Mouse (Mus musculus) intestine, embryonic 16.5 days (tissue): ENCODE measurements around the gene Calml4. TPM values are rescaled to one million over a fixed set of nuclear protein-coding genes. Genes with fewer than 3 reads are reported as not detected.
"Not testable (repeated sequence)": the region's sequence is repeated elsewhere in the genome, so short reads cannot be mapped to it uniquely, and the experiment has no call there.

ENCODE experiments used
- ATAC-seq: fragments of 200-750 bp; cut with Nextera tagmentation; 2 replicates; pipeline ENCODE4 v1.8.0; 2017; ENCODE audit warnings: moderate TSS enrichment, moderate library complexity
- H3K27ac ChIP-seq: fragments of 300-500 bp; sonication (generic); 2 replicates; pipeline ENCODE4 v1.5.1; 2014; ENCODE audit warnings: mild to moderate bottlenecking, low read length
- H3K27me3 ChIP-seq: fragments of 300-500 bp; sonication (generic); replicated peaks from 2 replicates; pipeline ENCODE4 v1.6.1; 2014; ENCODE audit warnings: low read length, control low read depth, mixed read lengths; ENCODE audit not compliant: control insufficient read depth, insufficient read depth
- H3K36me3 ChIP-seq: fragments of 300-500 bp; sonication (generic); 2 replicates; pipeline ENCODE4 v1.6.1; 2014; ENCODE audit warnings: low read length, control low read depth; ENCODE audit not compliant: control insufficient read depth, insufficient read depth
- H3K4me1 ChIP-seq: fragments of 300-500 bp; sonication (generic); 2 replicates; pipeline ENCODE4 v1.6.1; 2014; ENCODE audit warnings: low read length, control low read depth, mixed read lengths; ENCODE audit not compliant: control insufficient read depth, insufficient read depth
- H3K4me2 ChIP-seq: fragments of 300-500 bp; sonication (generic); 2 replicates; pipeline ENCODE4 v1.6.1; 2014; ENCODE audit warnings: low read depth, low read length, control low read depth
- H3K4me3 ChIP-seq: fragments of 300-500 bp; sonication (generic); 2 replicates; pipeline ENCODE4 v1.5.1; 2014; ENCODE audit warnings: mild to moderate bottlenecking, low read length
- H3K9ac ChIP-seq: fragments of 300-500 bp; sonication (generic); 2 replicates; pipeline ENCODE4 v1.6.1; 2014; ENCODE audit warnings: low read depth, low read length
- H3K9me3 ChIP-seq: fragments of 300-500 bp; sonication (generic); 2 replicates; pipeline ENCODE4 v1.6.1; 2016; ENCODE audit warnings: low read length, control low read depth; ENCODE audit not compliant: control insufficient read depth
- WGBS: fragments of 180-500 bp; shearing (Covaris S2); extraction: QIAGEN DNeasy Blood & Tissue Kit; methylation state at CpG from one replicate; pipeline ENCODE4 v1.1.7; 2014; 5-methylcytosine and 5-hydroxymethylcytosine counted together
- polyA plus RNA-seq: library from polyadenylated mRNA; unstranded; fragments of >200 nt; fragmentation: Nextera tagmentation; extraction: Ambion mirVana; gene quantifications from 2 replicates; pipeline ENCODE4 v1.2.1, GENCODE M21; 2015

Gene Calml4
- polyA plus RNA-seq, 1 experiment from 2014 or later: 286 TPM

DNA sequence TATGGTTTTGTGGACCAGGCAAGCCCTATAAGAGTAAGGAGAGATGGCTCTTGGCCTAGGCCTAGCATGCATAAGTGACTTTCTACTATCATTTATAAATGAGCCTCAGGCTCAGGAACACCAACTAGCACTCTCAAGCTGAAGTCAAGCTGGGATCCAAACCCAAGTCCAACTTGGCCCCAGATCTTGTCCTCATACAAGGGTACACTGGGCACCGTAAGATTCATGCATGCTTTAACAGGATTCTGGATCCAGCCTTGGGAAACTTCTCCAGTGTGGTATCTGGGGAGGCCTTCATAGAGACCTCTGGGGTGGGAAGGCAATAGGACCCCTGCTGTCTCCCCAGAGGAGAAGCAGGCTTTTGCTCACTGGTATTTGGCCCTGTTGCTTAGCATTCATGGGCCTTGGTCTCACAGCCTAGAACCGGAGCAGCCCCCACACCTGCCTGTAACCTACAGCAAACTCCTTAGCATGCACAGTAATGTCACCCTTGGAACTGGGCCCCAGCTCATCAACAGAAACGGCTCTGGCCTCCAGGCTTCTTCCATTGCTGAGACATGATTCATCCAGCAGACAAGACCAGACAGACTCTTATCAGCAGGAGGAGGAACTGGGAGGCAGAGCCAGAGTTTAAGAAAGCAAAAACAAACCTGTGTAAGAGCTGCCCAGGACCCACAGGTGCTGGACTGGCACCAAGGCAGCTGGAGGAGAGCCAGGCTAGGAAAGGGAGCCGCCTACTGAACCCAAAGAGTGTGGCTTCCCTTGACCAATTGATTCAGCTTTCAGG is 39.9 kb upstream of the Calml4 start:
- H3K4me3 ChIP-seq: no peak overlapping the region
- no peaks in the 10 kb centered on the region for H3K9me3 ChIP-seq
- 0 out of 2 replicates have a peak overlapping the region, but pooled peaks have one; percentile 29 for H3K9ac ChIP-seq
- no peaks in the 10 kb centered on the region for H3K36me3 ChIP-seq
- ATAC-seq: no peak
- 71% methylated on average over 4 of the region's 4 CpGs for WGBS
- H3K4me2 ChIP-seq: no peak overlapping the region
- no peaks in the 10 kb centered on the region for H3K27me3 ChIP-seq
- H3K4me1 ChIP-seq: peaks cover 3% of the 10 kb centered on the region; the same call in 1 of the 2 replicates
- H3K27ac ChIP-seq: no peak overlapping the region

GRCm38 (mm10) chr9:62819494-62819893 is 38.4 kb upstream of the Calml4 start:
- no peak overlapping the region for H3K27ac ChIP-seq
- no peak overlapping the region for H3K9ac ChIP-seq
- H3K4me1 ChIP-seq: peaks cover 3% of the 10 kb centered on the region; the same call in 1 of the 2 replicates
- no peak overlapping the region for H3K4me3 ChIP-seq
- 62% methylated on average over 3 of the region's 3 CpGs for WGBS
- no peaks in the 10 kb centered on the region for H3K36me3 ChIP-seq
- H3K4me2 ChIP-seq: no peak overlapping the region
- no peak for ATAC-seq
- H3K27me3 ChIP-seq: no peaks in the 10 kb centered on the region
- H3K9me3 ChIP-seq: no peaks in the 10 kb centered on the region

DNA sequence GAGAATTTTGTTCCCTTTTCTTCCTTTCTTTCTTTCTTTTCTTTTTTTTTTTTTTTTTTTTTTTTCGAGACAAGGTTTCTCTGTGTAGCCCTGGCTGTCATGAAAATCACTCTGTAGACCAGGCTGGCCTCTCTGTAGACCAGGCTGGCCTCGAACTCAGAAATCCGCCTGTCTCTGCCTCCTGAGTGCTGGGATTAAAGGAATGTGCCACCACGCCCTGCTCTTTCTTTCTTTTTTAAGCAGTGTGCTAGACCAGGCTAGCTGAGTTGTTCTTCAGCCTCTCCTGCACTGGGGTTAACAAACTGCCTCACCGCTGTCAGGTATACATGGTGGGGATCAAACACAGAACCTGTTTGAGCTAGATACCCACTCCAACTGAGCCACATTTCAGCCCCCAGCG is 38.0 kb upstream of the Calml4 start:
- 87% methylated on average over 6 of the region's 6 CpGs for WGBS
- not testable (repeated sequence) for H3K9ac ChIP-seq, H3K27me3 ChIP-seq, H3K27ac ChIP-seq, H3K36me3 ChIP-seq, H3K4me1 ChIP-seq, H3K9me3 ChIP-seq, ATAC-seq, H3K4me3 ChIP-seq, H3K4me2 ChIP-seq

- Histone ChIP-seq H3K4me2 (no peak overlapping the region), H3K9me3 (no peaks in the 10 kb centered on the region), H3K27me3 (no peaks in the 10 kb centered on the region), H3K4me3 (no peak overlapping the region), H3K9ac (no peak overlapping the region), H3K36me3 (no peaks in the 10 kb centered on the region), H3K4me1 (peaks cover 6% of the 10 kb centered on the region), H3K27ac (no peak overlapping the region)
- 79% methylated on average over 6 of the region's 6 CpGs for WGBS
- ATAC-seq: no peak
Observed at GRCm38 (mm10) chr9:62820829-62821228, 37.1 kb upstream of the Calml4 start.

GRCm38 (mm10) chr9:62821811-62822210 is 36.1 kb upstream of the Calml4 start:
- Histone ChIP-seq H3K9ac (no peak overlapping the region), H3K9me3 (no peaks in the 10 kb centered on the region), H3K27me3 (no peaks in the 10 kb centered on the region), H3K4me2 (no peak overlapping the region), H3K27ac (no peak overlapping the region), H3K4me1 (peaks cover 10% of the 10 kb centered on the region), H3K36me3 (no peaks in the 10 kb centered on the region), H3K4me3 (no peak overlapping the region)
- no peak for ATAC-seq
- 94% methylated on average over 7 of the region's 7 CpGs for WGBS

- Histone ChIP-seq H3K4me3 (no peak overlapping the region), H3K4me1 (peaks cover 9% of the 10 kb centered on the region; the same call in 1 of the 2 replicates), H3K36me3 (no peaks in the 10 kb centered on the region), H3K9me3 (no peaks in the 10 kb centered on the region), H3K4me2 (no peak overlapping the region), H3K27ac (no peak overlapping the region), H3K27me3 (no peaks in the 10 kb centered on the region), H3K9ac (no peak overlapping the region; the same call in 1 of the 2 replicates)
- WGBS: 12% methylated on average over 8 of the region's 9 CpGs
- no peak for ATAC-seq
Observed at GRCm38 (mm10) chr9:62825791-62826393, 32.0 kb upstream of the Calml4 start.

GRCm38 (mm10) chr9:62826456-62826855 is 31.4 kb upstream of the Calml4 start:
- Histone ChIP-seq H3K36me3 (no peaks in the 10 kb centered on the region), H3K27me3 (no peaks in the 10 kb centered on the region), H3K27ac (no peak overlapping the region), H3K9ac (peak overlapping the region; percentile 6; the same call in 1 of the 2 replicates), H3K9me3 (no peaks in the 10 kb centered on the region), H3K4me2 (no peak overlapping the region), H3K4me3 (no peak overlapping the region), H3K4me1 (peaks cover 9% of the 10 kb centered on the region; the same call in 1 of the 2 replicates)
- 14% methylated on average over 7 of the region's 7 CpGs for WGBS
- no peak for ATAC-seq

- Histone ChIP-seq H3K4me3 (peak overlapping the region; percentile 30), H3K4me2 (peak overlapping the region; percentile 44), H3K36me3 (no peaks in the 10 kb centered on the region), H3K4me1 (peaks cover 9% of the 10 kb centered on the region; the same call in 1 of the 2 replicates), H3K9me3 (no peaks in the 10 kb centered on the region), H3K9ac (no peak overlapping the region), H3K27me3 (no peaks in the 10 kb centered on the region), H3K27ac (peak overlapping the region; percentile 60)
- WGBS: 5% methylated on average over 24 of the region's 24 CpGs
- ATAC-seq: peak; percentile 23; the same call in 1 of the 2 replicates
Observed at GRCm38 (mm10) chr9:62827939-62828652, 29.8 kb upstream of the Calml4 start.

GRCm38 (mm10) chr9:62828662-62829086 is 29.2 kb upstream of the Calml4 start:
- H3K4me1 ChIP-seq: peaks cover 9% of the 10 kb centered on the region; the same call in 1 of the 2 replicates
- no peak overlapping the region for H3K9ac ChIP-seq
- H3K27me3 ChIP-seq: no peaks in the 10 kb centered on the region
- peak overlapping the region; percentile 30 for H3K4me3 ChIP-seq
- peak overlapping the region; percentile 60 for H3K27ac ChIP-seq
- H3K9me3 ChIP-seq: no peaks in the 10 kb centered on the region
- peak overlapping the region; percentile 44 for H3K4me2 ChIP-seq
- no peaks in the 10 kb centered on the region for H3K36me3 ChIP-seq
- peak; percentile 98 for ATAC-seq
- under 1% methylated on average over 23 of the region's 23 CpGs for WGBS
